Mouse (Mus musculus) thymus, adult 2 months (tissue): ENCODE measurements at regions not wholly inside any gene's neighbourhood (a gene's known extent, or its start where the extent isn't known, plus 50 kb on each side); places are given as distances from the start of the nearest gene placed in this dataset.

Source experiments
- CTCF ChIP-seq: fragments of 200-500 bp; IDR thresholded peaks from 2 replicates; pipeline ENCODE4 v1.5.1; 2012; ENCODE audit warnings: mild to moderate bottlenecking, control low read depth, low read length, moderate library complexity, borderline replicate concordance; ENCODE audit not compliant: control insufficient read depth, poor library complexity, insufficient read depth; ENCODE audit errors: extremely low read depth
- POLR2A ChIP-seq: fragments of 200-500 bp; IDR thresholded peaks from 2 replicates; pipeline ENCODE4 v1.6.1; 2012; ENCODE audit warnings: mild to moderate bottlenecking, low read length, control low read depth, moderate library complexity; ENCODE audit not compliant: control insufficient read depth, poor library complexity, insufficient read depth; ENCODE audit errors: extremely low read depth

DNA sequence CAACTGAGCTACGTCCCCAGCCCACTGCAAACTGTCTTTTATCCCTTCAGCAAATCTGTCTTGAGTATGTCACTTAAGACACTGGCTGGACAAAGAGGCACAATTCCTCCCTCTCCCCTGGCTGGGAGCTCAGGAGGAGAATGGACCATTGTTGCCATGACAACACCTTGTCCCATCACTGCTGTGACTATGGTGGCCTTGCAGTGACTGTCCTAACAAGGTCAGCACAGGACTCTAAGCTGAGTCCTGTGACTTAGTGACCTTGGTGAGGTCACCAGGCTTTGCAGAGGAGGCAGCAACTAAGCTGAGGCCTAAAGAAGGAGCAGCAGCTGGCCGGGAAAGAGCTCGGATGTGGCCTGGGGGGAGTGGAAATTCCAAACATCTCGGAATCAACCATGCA, 70.0 kb upstream of the Aldh1b1 start:
- TF ChIP-seq CTCF (no peak), POLR2A (no peak)
